ENCODE assay signal across 15 mouse cellular contexts in genomic region chr2:158370173-158370550, GRCm38 (mm10). TPM values are rescaled to one million over a fixed set of nuclear protein-coding genes. Genes with fewer than 3 reads are reported as not detected.
A peak's percentile ranks its signal among the peaks of the same experiment; 100 is the strongest.
DNase-seq lines count a peak whose midpoint lies in the region; ATAC-seq and TF ChIP-seq lines count a peak whose summit lies in the region.
"Had no signal": no experiment of that assay in that cellular context is flagged by ENCODE, and none has a peak within 500 bp of the region (broad histone marks: within the 10 kb centered on the region; RNA-seq: fewer than 3 reads in every experiment).

No protein-coding gene starts in this region.

- TF ChIP-seq CTCF in E14TG2a.4 (conservative IDR thresholded peaks at IDR 0.05; ENCODE audit: low read length): no peak
- no peak for TF ChIP-seq CTCF in lung, postnatal 0 days (IDR thresholded peaks at IDR 0.05)

- H3K27ac ChIP-seq in lung, postnatal 0 days (ENCODE audit: low read length): no peak overlapping the region
- H3K27ac ChIP-seq: embryonic facial prominence, embryonic 15.5 days; heart, embryonic 10.5 days; hindbrain, embryonic 13.5 days had no signal

- peaks cover 22% of the 10 kb centered on the region for H3K27me3 ChIP-seq in E14TG2a.4 (ENCODE audit: insufficient read depth, low read length)
- H3K27me3 ChIP-seq in lung, postnatal 0 days (replicated peaks; ENCODE audit: insufficient read depth, low read length): no peaks in the 10 kb centered on the region

- no peaks in the 10 kb centered on the region for H3K36me3 ChIP-seq in E14TG2a.4 (ENCODE audit: insufficient read depth, low read length)
- H3K36me3 ChIP-seq in lung, postnatal 0 days (ENCODE audit: insufficient read depth, low read length): no peaks in the 10 kb centered on the region
- H3K36me3 ChIP-seq: embryonic facial prominence, embryonic 15.5 days; G1E; heart, embryonic 10.5 days; hindbrain, embryonic 13.5 days had no signal

- H3K9me3 ChIP-seq in E14TG2a.4 (ENCODE audit: low read length): no peaks in the 10 kb centered on the region
- no peaks in the 10 kb centered on the region for H3K9me3 ChIP-seq in lung, postnatal 0 days (ENCODE audit: low read length)
- H3K9me3 ChIP-seq: embryonic facial prominence, embryonic 15.5 days; G1E; heart, embryonic 10.5 days; hindbrain, embryonic 13.5 days had no signal

- H3K9ac ChIP-seq in lung, postnatal 0 days (replicated peaks; ENCODE audit: low read depth): no peak overlapping the region
- H3K9ac ChIP-seq: embryonic facial prominence, embryonic 15.5 days; hindbrain, embryonic 13.5 days had no signal

- intact Hi-C loops in heart, postnatal 14 days (cut with DNase I): no loop called here

- H3K4me3 ChIP-seq in E14TG2a.4 (replicated peaks; ENCODE audit: low read length): 0 out of 2 replicates have a peak overlapping the region, but pooled peaks have one; percentile 20
- no peak overlapping the region for H3K4me3 ChIP-seq in lung, postnatal 0 days (ENCODE audit: low read depth, low read length)
- H3K4me3 ChIP-seq: embryonic facial prominence, embryonic 15.5 days; heart, embryonic 10.5 days; hindbrain, embryonic 13.5 days had no signal

- H3K4me1 ChIP-seq in E14TG2a.4 (replicated peaks; ENCODE audit: low read depth, low read length): peaks cover 27% of the 10 kb centered on the region
- H3K4me1 ChIP-seq in lung, postnatal 0 days (ENCODE audit: insufficient read depth, low read depth, low read length): peaks cover 4% of the 10 kb centered on the region; the same call in 1 of the 2 replicates
- H3K4me1 ChIP-seq: heart, embryonic 10.5 days had no signal

- no peak for ATAC-seq in lung, postnatal 0 days

- H3K4me2 ChIP-seq in lung, postnatal 0 days (replicated peaks; ENCODE audit: low read depth, low read length): no peak overlapping the region
- H3K4me2 ChIP-seq: embryonic facial prominence, embryonic 15.5 days; hindbrain, embryonic 13.5 days had no signal

- peak; percentile 16 to 25 for DNase-seq in heart, postnatal 14 days
- no peak for DNase-seq in heart, adult 11 months
- peak; percentile 30 for DNase-seq in adipocyte (ENCODE audit: low spot score)
- peak; percentile 34 for DNase-seq in lung, postnatal 0 days (ENCODE audit: low spot score)
- no peak for DNase-seq in thymus, postnatal 36 days
- no peak for DNase-seq in cerebellum, adult 9-10 months
- DNase-seq: cerebellum, adult 8-10 months; spleen, adult 18-20 months; thymus, adult 2 months had no signal

- no peak for TF ChIP-seq EP300 in lung, postnatal 0 days (IDR thresholded peaks at IDR 0.05)

- WGBS in lung, postnatal 0 days: 18% methylated on average over 5 of the region's 5 CpGs

RNA-seq across cellular contexts. Expression of gene Snhg11, which starts 5.3 kb away (rescaled TPM):
- under 1 TPM; 0.15 to 0.22 TPM for total RNA-seq in heart, postnatal 14 days (2021)
- 6.1 and 6.2 TPM in 2 replicates for polyA plus RNA-seq in lung, postnatal 0 days (2015; fragmentation: Nextera tagmentation; extraction: Ambion mirVana)
- total RNA-seq: neutrophil, adult 5-6 weeks had no signal
- polyA plus RNA-seq: G1E had no signal

RNA-seq across cellular contexts. Expression of gene Ralgapb, which starts 39.5 kb away (rescaled TPM):
- total RNA-seq in heart, postnatal 14 days (2021): 10 to 100 TPM; 33.5 TPM
- polyA plus RNA-seq in lung, postnatal 0 days (2015; fragmentation: Nextera tagmentation; extraction: Ambion mirVana): 14.8 and 17.8 TPM in 2 replicates

Comparison
In these comparisons a context has a peak if more than half of its experiments do, and no peak if none do; other contexts are left out.
1. DNase-seq: peak in heart, postnatal 14 days (2 of 2), adipocyte (single experiment) and lung, postnatal 0 days (single experiment); none in heart, adult 11 months (single experiment), thymus, postnatal 36 days (0 of 2) and cerebellum, adult 9-10 months (single experiment).